Mouse (Mus musculus) heart, postnatal 0 days (tissue): Measurements from ENCODE around the gene Aifm2.

Source experiments
- CTCF ChIP-seq: IDR thresholded peaks from 2 replicates; pipeline ENCODE4 v1.5.1; 2016; ENCODE audit warnings: antibody characterized with exemption, control low read depth, low read depth
- EP300 ChIP-seq: IDR thresholded peaks from 2 replicates; pipeline ENCODE4 v1.6.1; 2016; ENCODE audit warnings: antibody characterized with exemption, low read depth

GRCm38 (mm10) chr10:61713601-61714000 is 1.5 kb upstream of the Aifm2 start:
- no peak for TF ChIP-seq CTCF
- TF ChIP-seq EP300, result no peak
